Mouse (Mus musculus) lung, postnatal 10 days (tissue): Measurements from ENCODE around the gene Galt.
"Not testable (repeated sequence)": the region's sequence is repeated elsewhere in the genome, so short reads cannot be mapped to it uniquely, and the experiment has no call there.

Experiments
- DNase-seq: peaks from one replicate; pipeline ENCODE4 v3.0.0; 2021

The Galt gene

GRCm38 (mm10) chr4:41775840-41776239, 20.8 kb downstream of the Galt start:
- DNase-seq: not testable (repeated sequence)

DNA sequence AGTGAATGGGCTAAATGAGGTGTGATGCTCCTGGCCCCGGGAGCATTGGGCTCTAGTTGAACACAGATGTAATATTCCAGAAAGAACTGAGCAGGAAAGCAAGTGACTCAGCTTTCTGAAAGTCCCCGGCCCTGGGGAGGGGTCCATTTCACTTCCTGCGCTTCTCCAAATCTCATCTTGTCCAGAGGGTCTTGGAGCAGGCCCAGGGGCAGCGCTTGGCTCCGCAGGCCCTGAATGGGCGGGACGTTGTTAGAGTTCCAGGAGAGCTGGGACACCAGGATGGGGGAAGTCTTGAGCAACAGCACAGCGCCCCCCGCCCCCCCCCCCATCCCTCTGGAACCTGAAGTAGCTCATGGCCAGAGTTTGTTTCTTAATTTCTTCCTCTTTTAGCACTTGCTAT, 26.2 kb downstream of the Galt start:
- DNase-seq: not testable (repeated sequence)

GRCm38 (mm10) chr4:41781748-41782485, 26.9 kb downstream of the Galt start:
- not testable (repeated sequence) for DNase-seq

- not testable (repeated sequence) for DNase-seq
Measured at GRCm38 (mm10) chr4:41782711-41783110, 27.7 kb downstream of the Galt start.

DNA sequence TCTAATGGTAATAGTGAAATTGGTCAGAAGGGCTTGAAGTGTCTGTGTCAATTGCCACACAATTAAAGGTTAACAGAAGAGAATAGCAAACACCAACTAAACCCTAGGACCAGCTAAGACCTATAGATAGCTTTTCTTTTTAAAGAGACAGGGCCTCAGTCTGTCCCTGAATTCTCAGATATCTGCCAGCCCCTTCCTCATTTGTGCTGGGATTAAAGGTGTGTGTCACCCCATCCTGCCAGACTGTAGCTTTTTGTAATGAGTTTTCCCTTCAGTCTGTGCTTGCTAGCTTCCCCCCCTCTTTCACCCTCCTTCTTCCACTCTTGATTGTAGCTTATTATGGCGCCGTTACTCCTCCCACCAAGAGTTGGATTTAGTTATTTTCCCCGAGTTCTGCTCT, 28.2 kb downstream of the Galt start:
- DNase-seq: not testable (repeated sequence)
